Mouse (Mus musculus) kidney, postnatal 36 days (tissue): ENCODE data around the gene Lime1.
A peak's percentile ranks its signal among the peaks of the same experiment; 100 is the strongest.

Experiments
- DNase-seq, 2 experiments: peaks; one replicate each; pipeline ENCODE4 v3.0.0; 2021 to 2022; ENCODE audit warnings: mixed read lengths in 2 of 2

The Lime1 gene

GRCm38 (mm10) chr2:181391541-181391940 lies 11.7 kb downstream of the Lime1 start:
- DNase-seq, result no peak

- peak; percentile 86 to 95 for DNase-seq
These were observed 12.8 kb downstream of the Lime1 start for GRCm38 (mm10) chr2:181392600-181393213.

- DNase-seq, result no peak
These were observed 14.2 kb downstream of the Lime1 start for GRCm38 (mm10) chr2:181394086-181394485.

GRCm38 (mm10) chr2:181397207-181397761 lies 17.4 kb downstream of the Lime1 start:
- DNase-seq, result no peak

- DNase-seq, result no peak
These were observed 21.6 kb downstream of the Lime1 start for GRCm38 (mm10) chr2:181401497-181401896.

- DNase-seq, result no peak
These were observed 23.8 kb downstream of the Lime1 start for GRCm38 (mm10) chr2:181403722-181404121.

GRCm38 (mm10) chr2:181409643-181410042 lies 29.8 kb downstream of the Lime1 start:
- peak in 1 of 2 experiments; percentile 9 for DNase-seq

- DNase-seq, result peak; percentile 78 to 89
These were observed 31.0 kb downstream of the Lime1 start for GRCm38 (mm10) chr2:181410760-181411473.

- DNase-seq, result peak in 1 of 2 experiments; percentile 32
These were observed 33.3 kb downstream of the Lime1 start for GRCm38 (mm10) chr2:181413141-181413540.

- DNase-seq, result peak; percentile 86 to 90
These were observed 36.1 kb downstream of the Lime1 start for GRCm38 (mm10) chr2:181415945-181416344.

- no peak for DNase-seq
These were observed 39.5 kb downstream of the Lime1 start for GRCm38 (mm10) chr2:181419359-181419758.

GRCm38 (mm10) chr2:181420426-181420825 lies 40.5 kb downstream of the Lime1 start:
- DNase-seq, result no peak

- DNase-seq, result peak; percentile 16 to 21
These were observed 41.2 kb downstream of the Lime1 start for GRCm38 (mm10) chr2:181420903-181421638.

GRCm38 (mm10) chr2:181423834-181424233 lies 44.0 kb downstream of the Lime1 start:
- DNase-seq, result no peak
